Mouse (Mus musculus) bone marrow macrophage, adult 2 months (primary cell): ENCODE measurements at regions not wholly inside any gene's neighbourhood (a gene's known extent, or its start where the extent isn't known, plus 50 kb on each side); places are given as distances from the start of the nearest gene placed in this dataset.

ENCODE experiments used
- CTCF ChIP-seq: IDR thresholded peaks from 2 replicates; pipeline ENCODE4 v1.5.1; 2012; ENCODE audit warnings: low read depth, mild to moderate bottlenecking, low read length, moderate library complexity
- POLR2A ChIP-seq: IDR thresholded peaks from 2 replicates; pipeline ENCODE4 v1.6.1; 2012; ENCODE audit warnings: mild to moderate bottlenecking, low read depth, low read length, borderline replicate concordance

DNA sequence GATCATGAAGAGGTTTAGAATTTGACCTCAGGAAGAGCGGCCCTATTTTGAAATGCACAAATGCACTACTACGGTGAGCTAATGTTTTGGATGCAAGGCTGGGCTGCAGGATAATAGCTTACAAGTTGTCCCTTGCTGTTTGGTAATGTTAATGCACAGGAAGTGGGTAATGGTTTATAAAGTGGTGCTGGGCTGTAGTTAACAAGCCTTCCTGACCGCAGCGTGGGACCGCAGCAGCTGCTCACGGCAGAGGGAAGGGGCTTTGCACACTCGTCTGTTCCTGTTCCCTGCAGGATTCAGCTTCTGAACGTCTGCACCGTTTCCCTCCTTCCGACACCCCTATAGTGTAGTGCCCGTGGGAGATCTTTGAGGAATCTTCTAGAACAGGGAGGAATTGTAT, 258.4 kb upstream of the Nr5a2 start:
- TF ChIP-seq CTCF = no peak
- no peak for TF ChIP-seq POLR2A
